Mouse (Mus musculus): ENCODE results near the gene BC107364. TPM values are rescaled to one million over a fixed set of nuclear protein-coding genes. Genes with fewer than 3 reads are reported as not detected.
"Not testable (repeated sequence)": the region's sequence is repeated elsewhere in the genome, so short reads cannot be mapped to it uniquely, and the experiment has no call there.

Gene BC107364
- polyA plus RNA-seq, 1 experiment from 2014 or later = 0.25 TPM

DNA sequence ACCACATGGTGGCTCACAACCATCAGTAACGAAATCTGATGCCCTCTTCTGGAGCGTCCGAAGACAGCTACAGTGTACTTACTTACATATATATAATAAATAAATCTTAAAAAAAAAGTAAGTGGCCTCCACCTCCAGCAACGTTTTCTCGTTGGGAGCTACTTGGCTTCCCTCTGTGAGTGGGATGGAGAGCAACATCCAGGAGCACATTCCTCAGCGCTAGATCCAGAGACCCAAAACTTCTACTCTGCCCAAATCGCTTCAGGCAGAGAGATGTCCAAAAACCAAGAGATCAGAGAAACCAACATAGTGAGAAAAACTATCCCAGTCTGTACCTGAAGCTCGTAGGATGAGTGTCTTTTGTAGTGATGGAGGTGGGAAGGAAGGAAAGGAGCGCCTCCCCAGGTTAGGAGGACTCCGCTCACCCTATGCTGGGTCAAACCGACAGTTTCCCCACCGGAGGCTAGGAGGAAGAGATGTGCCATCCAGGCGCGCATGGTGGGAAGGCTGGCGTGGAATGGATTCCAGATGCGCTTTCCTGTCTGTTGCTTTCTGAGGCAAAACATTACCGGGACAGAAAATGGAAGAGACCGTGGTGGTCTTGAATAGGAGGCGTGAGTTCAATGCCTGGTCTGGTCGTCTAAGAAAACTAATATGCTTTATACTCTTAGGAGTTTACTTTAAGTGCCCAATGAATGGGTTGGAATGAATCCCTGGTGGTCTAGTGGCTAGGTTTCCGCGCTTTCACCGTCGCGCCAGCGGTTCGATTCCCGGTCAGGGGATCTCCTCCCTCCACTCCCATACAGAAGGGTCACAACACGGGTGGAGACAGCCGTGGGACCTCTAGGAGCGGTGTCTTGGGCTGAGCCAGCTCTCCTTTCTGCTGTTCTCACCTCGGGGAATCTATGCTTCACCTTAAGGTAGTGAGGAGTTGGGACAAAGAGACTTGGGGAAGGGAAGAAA is 46.3 kb downstream of the BC107364 start:
- Histone ChIP-seq H3K9me3 (ENCODE audit: low read length) (peaks cover 3% of the 10 kb centered on the region; the same call in 1 of the 2 replicates), H3K36me3 (ENCODE audit: insufficient read depth, low read length) (no peaks in the 10 kb centered on the region), H3K27ac (ENCODE audit: low read length) (no peak overlapping the region), H3K4me3 (ENCODE audit: low read length) (no peak overlapping the region), H3K27me3 (ENCODE audit: insufficient read depth, low read length) (peaks cover 87% of the 10 kb centered on the region), H3K4me1 (ENCODE audit: insufficient read depth, low read length) (peaks cover 15% of the 10 kb centered on the region), H3K9ac (replicated peaks; ENCODE audit: low read length) (no peak overlapping the region), H3K4me2 (replicated peaks; ENCODE audit: low read depth, low read length) (no peak overlapping the region)
- 62% methylated on average over 32 of the region's 32 CpGs for WGBS
- no peak for ATAC-seq (ENCODE audit: low FRiP score, low TSS enrichment)

DNA sequence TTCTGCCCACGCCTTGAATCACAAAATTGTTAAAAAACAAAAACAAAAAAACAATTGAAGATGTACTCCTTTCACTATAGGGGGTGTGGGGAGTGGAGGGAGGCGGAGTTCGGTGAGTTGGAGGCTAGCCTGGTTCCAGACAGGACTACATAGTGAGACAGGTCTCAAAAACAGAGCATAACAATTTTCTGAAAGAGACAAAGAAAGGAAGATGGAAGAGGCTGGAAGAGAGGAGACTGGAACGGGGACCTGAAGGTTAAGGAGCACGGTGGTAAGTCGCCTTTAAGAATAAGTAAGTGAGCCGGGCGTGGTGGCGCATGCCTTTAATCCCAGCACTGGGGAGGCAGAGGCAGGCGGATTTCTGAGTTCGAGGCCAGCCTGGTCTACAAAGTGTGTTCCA is 47.1 kb downstream of the BC107364 start:
- no peak overlapping the region for H3K9ac ChIP-seq (replicated peaks; ENCODE audit: low read length)
- 15% methylated on average over 10 of the region's 11 CpGs for WGBS

DNA sequence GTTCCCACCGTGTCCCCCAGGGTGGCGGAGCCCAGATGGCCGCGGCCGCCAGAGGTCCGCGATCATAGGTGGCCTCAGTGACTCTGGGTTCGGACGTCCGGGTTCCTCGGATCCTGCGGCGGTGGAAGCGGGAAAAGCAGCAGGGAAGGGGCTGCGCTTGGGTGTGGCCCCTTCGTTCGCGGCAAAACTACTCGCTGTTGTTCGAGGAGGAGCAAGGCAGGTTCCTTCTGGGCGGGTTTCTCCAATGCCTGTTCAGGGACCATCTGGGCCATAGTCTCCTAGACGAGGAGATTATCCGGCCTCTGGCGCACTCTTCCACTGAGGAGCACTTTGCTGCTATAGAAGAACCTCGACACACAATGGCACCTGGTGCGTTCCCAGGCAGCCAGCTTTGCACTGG is 47.7 kb downstream of the BC107364 start:
- Histone ChIP-seq H3K9ac (replicated peaks; ENCODE audit: low read length) (no peak overlapping the region), H3K27ac (ENCODE audit: low read length) (no peak overlapping the region), H3K27me3 (ENCODE audit: insufficient read depth, low read length) (peaks cover 87% of the 10 kb centered on the region), H3K9me3 (ENCODE audit: low read length) (peaks cover 3% of the 10 kb centered on the region; the same call in 1 of the 2 replicates), H3K4me3 (ENCODE audit: low read length) (peak overlapping the region; percentile 18), H3K4me1 (ENCODE audit: insufficient read depth, low read length) (peaks cover 13% of the 10 kb centered on the region), H3K36me3 (ENCODE audit: insufficient read depth, low read length) (no peaks in the 10 kb centered on the region), H3K4me2 (replicated peaks; ENCODE audit: low read depth, low read length) (peak overlapping the region; percentile 30; the same call in 1 of the 2 replicates)
- under 1% methylated on average over 26 of the region's 26 CpGs for WGBS
- ATAC-seq (ENCODE audit: low FRiP score, low TSS enrichment) = no peak

More for the DNA sequence above, 47.1 kb downstream of the BC107364 start:
- ATAC-seq (ENCODE audit: low FRiP score, low TSS enrichment) = no peak
- peaks cover 87% of the 10 kb centered on the region for H3K27me3 ChIP-seq (ENCODE audit: insufficient read depth, low read length)
- no peak overlapping the region for H3K4me3 ChIP-seq (ENCODE audit: low read length)
- H3K4me2 ChIP-seq (replicated peaks; ENCODE audit: low read depth, low read length) = peak overlapping the region; percentile 30; the same call in 1 of the 2 replicates
- H3K27ac ChIP-seq (ENCODE audit: low read length) = no peak overlapping the region
- H3K4me1 ChIP-seq (ENCODE audit: insufficient read depth, low read length) = peaks cover 15% of the 10 kb centered on the region
- H3K9me3 ChIP-seq (ENCODE audit: low read length) = peaks cover 3% of the 10 kb centered on the region; the same call in 1 of the 2 replicates
- H3K36me3 ChIP-seq (ENCODE audit: insufficient read depth, low read length) = no peaks in the 10 kb centered on the region

DNA sequence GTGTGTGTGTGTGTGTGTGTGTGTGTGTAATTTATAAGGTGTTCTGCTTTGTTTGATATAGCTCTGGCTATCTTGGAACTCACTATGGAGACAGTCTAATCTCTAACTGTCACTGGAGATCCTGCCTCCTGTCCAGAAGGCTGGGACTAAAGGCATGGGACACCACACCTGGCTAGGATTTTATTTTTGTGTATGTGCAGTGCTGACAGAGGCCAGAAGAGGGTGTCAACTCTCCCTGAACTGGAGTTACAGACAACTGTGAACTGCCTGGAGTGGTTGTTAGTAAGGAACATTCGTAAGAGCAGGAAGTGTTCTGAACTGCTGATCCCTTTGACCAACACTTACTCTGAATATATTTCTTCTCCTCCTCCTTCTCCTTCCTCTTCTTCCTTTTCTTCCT is 49.1 kb downstream of the BC107364 start:
- ATAC-seq (ENCODE audit: low FRiP score, low TSS enrichment) = no peak
- Histone ChIP-seq H3K9me3 (ENCODE audit: low read length) (no peaks in the 10 kb centered on the region; the same call in 1 of the 2 replicates), H3K36me3 (ENCODE audit: insufficient read depth, low read length) (no peaks in the 10 kb centered on the region), H3K4me3 (ENCODE audit: low read length) (no peak overlapping the region), H3K9ac (replicated peaks; ENCODE audit: low read length) (no peak overlapping the region), H3K27me3 (ENCODE audit: insufficient read depth, low read length) (peaks cover 87% of the 10 kb centered on the region), H3K4me1 (ENCODE audit: insufficient read depth, low read length) (peaks cover 9% of the 10 kb centered on the region; the same call in 1 of the 2 replicates), H3K27ac (ENCODE audit: low read length) (no peak overlapping the region), H3K4me2 (replicated peaks; ENCODE audit: low read depth, low read length) (no peak overlapping the region)
- WGBS = 12% methylated on average over 1 of the region's 1 CpGs

DNA sequence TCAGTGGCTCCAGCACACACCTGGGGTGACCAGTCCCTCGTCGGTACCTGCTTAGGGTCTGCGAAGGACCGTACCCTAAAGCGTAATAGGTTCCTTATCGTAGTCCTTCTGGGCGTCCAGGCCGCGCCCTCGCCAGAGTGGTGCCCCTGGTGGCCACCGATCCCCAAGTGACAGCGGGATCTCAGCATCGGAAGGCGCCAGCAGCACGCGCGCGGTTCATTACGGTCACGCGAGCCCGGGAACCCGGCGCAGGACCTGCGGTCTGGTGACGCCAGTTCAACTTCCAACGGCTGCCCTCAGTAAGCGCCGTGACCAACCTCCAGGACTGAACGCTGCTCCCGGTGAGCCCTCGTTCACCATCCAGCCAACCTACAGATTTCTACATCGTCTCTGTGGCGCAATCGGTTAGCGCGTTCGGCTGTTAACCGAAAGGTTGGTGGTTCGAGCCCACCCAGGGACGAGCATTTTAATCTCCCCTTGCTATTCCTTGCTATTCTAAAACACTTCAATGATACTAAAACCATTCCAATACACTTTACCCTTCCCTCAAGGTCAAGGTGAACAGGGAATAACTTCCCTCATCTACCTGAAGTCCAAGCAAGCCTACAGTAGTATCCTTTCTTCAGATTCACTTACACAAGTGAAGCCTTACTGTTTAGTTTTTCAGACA is 50.1 kb downstream of the BC107364 start:
- no peak overlapping the region for H3K9ac ChIP-seq (replicated peaks; ENCODE audit: low read length)
- peaks cover 89% of the 10 kb centered on the region for H3K27me3 ChIP-seq (ENCODE audit: insufficient read depth, low read length)
- H3K4me1 ChIP-seq (ENCODE audit: insufficient read depth, low read length) = peaks cover 9% of the 10 kb centered on the region; the same call in 1 of the 2 replicates
- peak overlapping the region; percentile 49 for H3K4me2 ChIP-seq (replicated peaks; ENCODE audit: low read depth, low read length)
- peak overlapping the region; percentile 35 for H3K4me3 ChIP-seq (ENCODE audit: low read length)
- no peaks in the 10 kb centered on the region for H3K36me3 ChIP-seq (ENCODE audit: insufficient read depth, low read length)
- H3K27ac ChIP-seq (ENCODE audit: low read length) = no peak overlapping the region
- no peak for ATAC-seq (ENCODE audit: low FRiP score, low TSS enrichment)
- 1% methylated on average over 41 of the region's 41 CpGs for WGBS
- no peaks in the 10 kb centered on the region; the same call in 1 of the 2 replicates for H3K9me3 ChIP-seq (ENCODE audit: low read length)

DNA sequence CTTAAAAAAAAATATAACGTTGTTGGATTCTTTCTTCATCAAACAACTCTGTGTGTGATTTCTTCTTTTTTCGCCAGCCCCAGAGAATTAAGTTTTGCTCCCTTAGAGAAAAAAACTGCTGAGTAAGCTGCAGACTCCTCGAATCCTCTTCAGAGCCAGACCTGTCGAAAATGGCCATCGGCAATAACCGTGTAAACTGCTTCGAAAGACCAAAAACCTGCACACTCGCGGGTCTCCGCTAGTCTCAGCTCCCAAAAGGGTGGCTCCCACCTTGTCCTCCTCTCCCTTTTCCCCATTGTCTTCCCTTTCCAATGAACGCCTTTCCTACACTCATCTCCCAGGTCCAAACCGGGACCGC is 50.7 kb downstream of the BC107364 start:
- 2% methylated on average over 13 of the region's 13 CpGs for WGBS
- Histone ChIP-seq H3K36me3 (ENCODE audit: insufficient read depth, low read length) (no peaks in the 10 kb centered on the region), H3K9ac (replicated peaks; ENCODE audit: low read length) (no peak overlapping the region), H3K4me1 (ENCODE audit: insufficient read depth, low read length) (peaks cover 9% of the 10 kb centered on the region; the same call in 1 of the 2 replicates), H3K27ac (ENCODE audit: low read length) (no peak overlapping the region), H3K27me3 (ENCODE audit: insufficient read depth, low read length) (peaks cover 90% of the 10 kb centered on the region), H3K9me3 (ENCODE audit: low read length) (no peaks in the 10 kb centered on the region; the same call in 1 of the 2 replicates), H3K4me3 (ENCODE audit: low read length) (peak overlapping the region; percentile 35), H3K4me2 (replicated peaks; ENCODE audit: low read depth, low read length) (peak overlapping the region; percentile 49)
- ATAC-seq (ENCODE audit: low FRiP score, low TSS enrichment) = no peak

DNA sequence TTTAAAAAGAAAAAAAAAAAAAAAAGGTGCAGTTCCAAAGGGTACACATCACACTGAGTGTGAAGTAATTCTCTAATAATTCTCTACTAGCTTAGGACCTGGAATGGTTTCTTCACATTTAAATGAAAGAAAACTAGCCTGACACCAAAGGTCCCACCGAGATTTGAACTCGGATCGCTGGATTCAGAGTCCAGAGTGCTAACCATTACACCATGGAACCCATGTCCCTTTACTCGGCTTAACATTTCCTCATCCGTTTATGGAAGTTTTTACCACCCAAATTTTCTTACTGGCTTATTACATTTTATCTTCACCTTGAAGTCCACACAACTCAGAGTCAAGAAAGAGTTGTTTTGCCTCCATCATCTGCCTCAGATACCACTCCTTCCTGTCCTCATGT is 53.2 kb downstream of the BC107364 start:
- H3K4me3 ChIP-seq (ENCODE audit: low read length) = no peak overlapping the region
- WGBS = 1% methylated on average over 5 of the region's 5 CpGs
- H3K4me1 ChIP-seq (ENCODE audit: insufficient read depth, low read length) = peaks cover 4% of the 10 kb centered on the region; the same call in 1 of the 2 replicates
- peaks cover 93% of the 10 kb centered on the region for H3K27me3 ChIP-seq (ENCODE audit: insufficient read depth, low read length)
- H3K4me2 ChIP-seq (replicated peaks; ENCODE audit: low read depth, low read length) = no peak overlapping the region
- ATAC-seq (ENCODE audit: low FRiP score, low TSS enrichment) = no peak
- no peaks in the 10 kb centered on the region for H3K9me3 ChIP-seq (ENCODE audit: low read length)
- H3K36me3 ChIP-seq (ENCODE audit: insufficient read depth, low read length) = no peaks in the 10 kb centered on the region
- H3K27ac ChIP-seq (ENCODE audit: low read length) = no peak overlapping the region
- no peak overlapping the region for H3K9ac ChIP-seq (replicated peaks; ENCODE audit: low read length)

DNA sequence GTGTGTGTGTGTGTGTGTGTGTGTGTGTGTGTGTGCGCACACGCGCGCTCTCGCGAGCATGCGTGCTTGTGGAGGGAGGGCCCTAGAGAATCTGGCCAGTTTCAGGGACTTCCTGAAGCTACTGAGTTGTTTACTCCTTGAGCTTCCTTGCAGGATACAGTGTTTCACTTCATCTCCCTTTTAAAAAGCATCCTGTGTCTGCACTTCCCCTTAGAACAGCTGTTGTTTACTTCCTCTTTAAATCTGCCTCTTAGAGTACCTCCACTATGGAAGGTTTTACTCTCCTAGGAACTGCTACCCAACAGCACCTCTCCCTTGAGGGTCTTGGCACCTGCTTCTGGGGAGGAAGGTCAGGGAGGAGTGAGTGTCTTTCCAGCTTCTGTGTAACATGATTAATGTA is 55.2 kb downstream of the BC107364 start:
- H3K4me1 ChIP-seq (ENCODE audit: insufficient read depth, low read length) = peaks cover 4% of the 10 kb centered on the region; the same call in 1 of the 2 replicates
- no peaks in the 10 kb centered on the region for H3K9me3 ChIP-seq (ENCODE audit: low read length)
- H3K4me2 ChIP-seq (replicated peaks; ENCODE audit: low read depth, low read length) = no peak overlapping the region
- peaks cover 86% of the 10 kb centered on the region for H3K27me3 ChIP-seq (ENCODE audit: insufficient read depth, low read length)
- ATAC-seq (ENCODE audit: low FRiP score, low TSS enrichment) = no peak
- no peak overlapping the region for H3K4me3 ChIP-seq (ENCODE audit: low read length)
- H3K9ac ChIP-seq (replicated peaks; ENCODE audit: low read length) = no peak overlapping the region
- 91% methylated on average over 7 of the region's 7 CpGs for WGBS
- H3K36me3 ChIP-seq (ENCODE audit: insufficient read depth, low read length) = no peaks in the 10 kb centered on the region
- H3K27ac ChIP-seq (ENCODE audit: low read length) = no peak overlapping the region

DNA sequence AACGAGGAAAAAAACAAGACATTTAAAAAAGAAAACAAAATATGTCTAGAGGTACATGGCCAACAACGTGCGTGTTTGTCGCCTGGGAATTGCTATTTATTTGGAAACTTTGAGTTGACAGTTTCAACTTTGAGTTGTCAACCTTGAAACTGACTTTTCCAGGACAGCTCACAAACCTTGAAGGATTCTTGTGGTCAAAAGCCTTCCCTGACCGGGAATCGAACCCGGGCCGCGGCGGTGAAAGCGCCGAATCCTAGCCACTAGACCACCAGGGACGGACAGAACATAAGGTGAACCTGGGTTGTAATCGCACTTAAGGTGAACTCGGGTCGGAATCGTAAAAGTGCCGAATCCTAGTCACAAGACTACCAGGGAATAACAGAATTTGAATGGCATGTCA is 64.9 kb downstream of the BC107364 start:
- not testable (repeated sequence) for ATAC-seq (ENCODE audit: low FRiP score, low TSS enrichment); H3K4me2 ChIP-seq (replicated peaks; ENCODE audit: low read depth, low read length); H3K4me3 ChIP-seq (ENCODE audit: low read length); H3K27ac ChIP-seq (ENCODE audit: low read length); H3K4me1 ChIP-seq (ENCODE audit: insufficient read depth, low read length); H3K9ac ChIP-seq (replicated peaks; ENCODE audit: low read length); H3K9me3 ChIP-seq (ENCODE audit: low read length); H3K36me3 ChIP-seq (ENCODE audit: insufficient read depth, low read length)
- WGBS = no CpG with 5 or more reads among the region's 18 CpGs
- H3K27me3 ChIP-seq (ENCODE audit: insufficient read depth, low read length) = peaks cover 26% of the 10 kb centered on the region
